Mouse (Mus musculus) A20 (cell line): Measurements from ENCODE around the gene Kctd15.
A peak's percentile ranks its signal among the peaks of the same experiment; 100 is the strongest.

Experiments
- DNase-seq: peaks from one replicate; pipeline ENCODE4 v3.0.0-alpha.2; 2011; ENCODE audit warnings: low read depth, low spot score

The Kctd15 gene

DNA sequence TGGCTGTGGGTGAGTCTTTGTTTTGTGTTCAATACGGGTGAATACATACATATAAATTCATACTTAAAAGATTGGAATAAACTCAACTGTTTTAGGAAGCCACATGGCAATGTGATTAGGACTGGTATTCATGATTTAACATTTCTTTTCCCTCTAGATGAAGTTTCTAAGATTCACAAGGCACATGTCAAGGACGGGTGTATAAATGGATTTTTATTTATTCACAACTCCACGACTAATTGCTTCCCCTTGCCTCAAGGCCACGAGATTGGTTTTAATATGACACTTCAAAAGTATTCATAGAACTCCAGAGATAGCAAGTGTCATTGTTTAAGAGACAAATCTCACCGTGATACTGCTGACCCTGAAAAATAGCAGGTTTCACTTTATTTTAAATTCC is at the start of gene Kctd15:
Gene Kctd15, minus strand, starts transcription at position 101 of the 400 bp plus-strand sequence.
- no peak for DNase-seq

DNA sequence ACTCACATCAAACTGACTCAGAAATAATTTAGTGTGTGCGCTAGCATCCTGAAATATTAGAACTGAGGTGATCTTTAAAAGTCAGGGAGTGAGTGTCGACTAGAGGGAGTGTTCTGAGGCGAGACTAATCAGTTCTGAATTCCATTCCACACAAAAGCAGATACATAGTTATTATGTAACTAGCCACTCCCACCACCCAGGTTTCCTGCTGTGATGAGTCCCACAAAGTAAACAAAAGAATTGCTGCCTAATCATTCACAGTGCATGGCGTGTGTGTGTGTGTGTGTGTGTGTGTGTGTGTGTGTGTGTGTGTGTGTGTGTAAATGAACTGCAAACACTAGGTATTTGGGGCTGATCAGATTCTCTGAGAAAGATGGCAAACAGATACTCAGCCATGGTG is 47.9 kb upstream of the Kctd15 start:
- DNase-seq: no peak

DNA sequence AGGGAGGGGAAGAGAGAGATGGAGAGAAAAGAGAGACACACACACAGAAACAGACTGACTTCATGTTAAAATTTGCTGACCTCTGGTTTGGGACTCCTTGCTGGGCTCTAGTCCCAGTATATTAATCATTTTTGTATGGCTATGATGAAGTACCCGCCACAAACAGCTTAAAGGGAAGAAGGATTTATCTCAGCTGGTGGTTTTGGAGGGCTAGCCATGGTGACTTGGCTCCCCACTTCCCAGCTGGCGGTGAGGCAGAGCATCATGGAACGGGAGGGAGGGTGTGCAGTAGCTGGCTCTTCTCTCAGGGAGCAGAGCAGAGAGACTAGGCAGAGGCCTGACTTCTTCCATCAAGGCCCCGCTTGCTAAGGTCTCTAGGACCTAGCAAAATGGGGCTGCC is 46.9 kb upstream of the Kctd15 start:
- no peak for DNase-seq

DNA sequence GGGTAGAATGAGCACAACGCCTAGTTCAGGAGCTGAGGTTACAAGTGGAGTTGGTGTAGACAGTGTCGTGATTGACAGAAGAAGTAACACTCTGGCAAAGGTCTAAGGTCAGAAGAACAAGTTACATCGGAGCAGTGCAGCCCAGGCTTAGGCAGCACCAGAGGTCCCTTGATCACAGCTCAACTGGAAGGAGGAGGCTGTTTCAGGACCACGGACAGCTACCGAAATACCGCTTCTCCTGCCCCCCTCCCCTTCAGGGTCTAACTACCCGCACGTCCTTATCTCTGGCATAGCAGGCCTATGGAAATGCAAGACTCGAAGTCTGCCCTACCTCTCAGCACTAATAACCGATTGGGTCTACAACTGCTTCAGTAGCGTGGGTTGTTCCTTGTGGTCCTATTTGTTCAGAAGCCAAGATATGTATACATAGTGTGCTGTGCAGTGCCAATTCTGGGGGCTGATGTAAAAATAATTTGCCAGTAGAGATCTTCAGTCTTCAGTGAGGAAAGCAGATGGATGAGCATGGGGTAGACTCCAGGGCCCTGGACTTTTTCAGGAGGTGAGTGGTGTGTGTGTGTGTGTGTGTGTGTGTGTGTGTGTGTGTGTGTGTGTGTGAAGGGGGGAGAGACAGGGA is 46.3 kb upstream of the Kctd15 start:
- DNase-seq: peak; percentile 22

DNA sequence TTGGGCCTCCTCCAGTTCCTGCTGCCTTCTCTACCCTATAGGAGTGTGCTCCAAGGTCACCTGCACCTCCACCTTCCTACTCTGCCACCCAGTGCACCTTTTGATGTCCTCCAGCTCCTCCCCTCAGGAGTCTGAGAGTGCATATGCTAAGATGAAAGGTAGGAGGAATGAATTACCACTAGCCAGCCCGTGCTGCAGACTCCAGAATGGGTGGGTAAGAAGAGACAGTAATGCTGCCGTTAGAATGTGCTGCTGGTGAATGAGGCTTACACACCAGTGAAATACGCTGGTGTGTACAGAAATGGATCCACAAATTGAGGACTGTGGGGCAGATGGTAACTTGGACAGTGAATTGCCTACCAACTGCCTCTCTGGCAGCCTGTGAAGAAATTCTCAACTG is 43.4 kb upstream of the Kctd15 start:
- DNase-seq: no peak

DNA sequence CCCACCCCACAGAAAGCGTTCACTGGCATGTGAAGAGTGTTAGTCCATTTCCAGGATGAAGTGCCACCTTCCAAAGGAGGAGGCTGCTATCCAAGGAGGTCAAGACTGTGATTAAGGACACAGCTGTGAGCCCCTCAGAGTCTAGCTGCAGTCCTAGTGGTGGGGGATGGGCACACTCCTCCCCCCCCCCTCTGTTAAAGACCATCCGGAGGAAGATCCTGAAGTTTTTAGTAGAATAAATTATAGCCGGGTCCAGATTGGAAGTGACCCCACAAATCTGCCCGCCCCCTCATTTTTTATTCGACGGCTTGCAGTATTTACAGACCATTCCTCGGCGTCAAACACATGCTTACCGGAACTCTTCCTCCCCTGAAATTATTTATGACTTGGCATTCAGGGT is 41.7 kb upstream of the Kctd15 start:
- no peak for DNase-seq

DNA sequence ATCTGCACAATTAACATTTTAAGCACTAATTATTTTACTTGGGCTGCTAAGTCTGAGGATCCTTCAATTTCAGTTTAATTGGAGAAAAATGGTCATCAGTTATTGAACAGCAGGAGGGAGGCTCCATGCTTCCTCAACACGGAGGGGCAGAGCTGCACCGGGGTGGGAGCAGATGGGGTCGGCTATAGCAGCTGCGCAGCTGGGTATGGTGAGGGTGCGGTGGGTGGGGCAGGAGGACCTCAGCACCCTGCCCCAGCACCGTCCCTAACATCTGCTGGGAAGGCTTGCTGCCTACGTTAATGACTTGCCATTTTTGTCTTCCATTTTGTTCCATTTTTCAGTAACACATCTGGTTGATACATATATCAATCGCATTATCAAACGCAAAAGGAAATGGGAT is 39.6 kb upstream of the Kctd15 start:
- DNase-seq: no peak

DNA sequence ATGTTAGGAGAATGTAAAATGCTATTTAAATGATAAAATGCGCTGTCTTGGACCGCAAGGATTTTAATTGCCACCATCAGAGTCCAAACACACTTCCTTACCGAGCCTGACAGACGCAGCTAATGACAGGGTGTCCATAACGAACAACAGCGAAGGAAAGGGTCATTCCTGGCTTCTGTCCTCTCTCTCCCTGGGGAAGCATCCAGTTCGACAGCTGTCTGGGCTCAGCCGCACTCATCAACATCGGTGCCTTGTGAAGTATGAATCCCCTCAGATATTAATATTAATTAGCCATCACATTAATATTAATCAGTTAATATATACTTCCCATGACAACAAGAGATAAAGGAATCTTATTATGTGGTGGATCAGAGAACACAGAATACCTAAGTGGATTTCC is 38.4 kb upstream of the Kctd15 start:
- DNase-seq: no peak

DNA sequence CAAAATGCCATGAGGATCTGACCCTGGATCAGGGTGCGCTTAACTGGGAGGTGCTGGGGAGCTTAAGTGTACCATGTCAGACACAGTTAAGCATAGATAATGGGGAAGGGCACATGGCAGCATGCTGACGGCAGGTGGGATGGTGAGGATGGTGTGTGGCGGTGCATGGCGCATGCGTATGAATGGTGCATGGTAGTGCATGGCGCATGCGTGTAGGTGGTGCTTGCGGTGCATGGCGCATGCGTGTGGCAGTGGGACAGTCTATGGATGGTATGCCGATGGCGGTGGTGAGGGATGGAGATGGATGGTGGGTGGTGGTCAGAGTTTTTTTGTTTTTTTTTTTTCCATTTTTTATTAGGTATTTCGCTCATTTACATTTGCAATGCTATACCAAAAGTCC is 37.4 kb upstream of the Kctd15 start:
- no peak for DNase-seq

DNA sequence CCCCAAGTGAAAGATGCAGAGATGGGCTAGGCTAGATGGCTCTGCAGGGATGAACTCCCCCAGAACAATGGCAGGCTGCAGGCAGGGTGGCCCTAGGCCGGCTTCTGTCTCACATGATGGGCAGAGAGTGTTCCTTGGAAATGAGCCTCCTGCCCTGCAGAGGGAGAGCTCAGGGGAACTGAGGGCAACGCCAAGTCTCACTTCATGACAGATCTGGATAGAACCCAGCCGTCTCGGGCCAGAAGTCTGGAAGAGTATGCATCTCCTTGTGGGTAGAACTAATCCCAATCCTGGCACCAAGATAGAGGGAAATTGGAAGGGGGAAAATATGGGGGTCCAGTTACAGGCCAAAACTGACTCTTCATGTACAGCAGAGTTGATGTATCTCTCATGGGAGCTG is 36.5 kb upstream of the Kctd15 start:
- DNase-seq: no peak

DNA sequence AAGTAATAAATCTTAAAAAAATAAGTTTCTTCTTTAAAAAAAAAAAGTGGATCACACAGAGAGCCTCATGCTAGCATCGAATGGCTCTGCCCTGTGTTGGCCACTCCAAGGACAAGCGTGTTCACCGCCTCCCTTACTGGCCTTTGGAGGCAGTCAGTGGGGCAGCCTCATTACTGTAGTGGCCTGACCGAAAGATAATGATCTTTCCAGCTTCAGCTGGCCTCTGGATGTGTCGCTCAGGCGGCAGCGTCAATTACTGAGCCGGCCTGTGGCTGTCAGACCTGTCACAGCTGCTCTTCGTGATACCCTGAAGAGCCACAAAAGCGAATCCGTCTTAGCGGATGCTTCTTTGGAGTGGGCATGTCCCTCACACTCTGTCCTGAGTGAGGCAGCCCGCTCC is 33.6 kb upstream of the Kctd15 start:
- DNase-seq: no peak

DNA sequence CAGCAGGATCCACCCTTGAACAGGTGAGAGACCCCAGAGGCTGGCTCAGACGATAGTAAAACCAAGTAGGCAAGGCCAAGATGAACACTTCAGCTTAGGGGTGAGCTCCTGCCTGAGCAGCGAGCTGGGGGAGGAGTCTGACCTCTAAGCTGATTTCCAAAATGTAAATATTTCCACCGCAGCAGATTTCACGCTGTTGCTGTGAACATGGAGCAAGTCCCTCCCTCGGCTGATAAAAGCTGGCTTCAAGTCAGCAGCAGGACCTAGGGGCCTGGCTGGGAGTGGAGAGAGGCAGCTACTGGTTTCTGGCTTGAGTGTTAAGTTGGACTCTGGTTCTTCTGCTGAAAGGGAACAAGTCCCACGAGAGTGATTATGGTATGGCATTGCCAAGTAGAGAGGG is 32.5 kb upstream of the Kctd15 start:
- no peak for DNase-seq

DNA sequence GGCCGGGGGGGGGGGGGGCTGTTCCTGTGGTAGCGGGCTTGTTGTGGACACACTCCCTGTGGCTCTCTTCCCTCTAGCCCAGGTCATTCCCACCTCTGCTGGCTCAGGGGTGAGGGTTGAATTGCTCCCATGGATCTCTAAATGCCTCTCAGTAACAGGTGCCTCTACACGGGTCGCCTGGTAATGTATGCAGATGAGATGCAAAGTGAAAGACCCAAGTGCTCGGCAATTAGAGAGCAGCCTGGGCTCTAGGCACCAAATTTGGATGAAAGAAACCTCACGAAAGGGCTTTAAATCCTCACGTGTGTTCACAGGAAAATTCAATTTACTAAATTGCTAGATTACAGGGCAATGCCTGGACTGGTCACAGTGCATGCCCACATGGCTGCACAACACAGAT is 29.3 kb upstream of the Kctd15 start:
- no peak for DNase-seq

DNA sequence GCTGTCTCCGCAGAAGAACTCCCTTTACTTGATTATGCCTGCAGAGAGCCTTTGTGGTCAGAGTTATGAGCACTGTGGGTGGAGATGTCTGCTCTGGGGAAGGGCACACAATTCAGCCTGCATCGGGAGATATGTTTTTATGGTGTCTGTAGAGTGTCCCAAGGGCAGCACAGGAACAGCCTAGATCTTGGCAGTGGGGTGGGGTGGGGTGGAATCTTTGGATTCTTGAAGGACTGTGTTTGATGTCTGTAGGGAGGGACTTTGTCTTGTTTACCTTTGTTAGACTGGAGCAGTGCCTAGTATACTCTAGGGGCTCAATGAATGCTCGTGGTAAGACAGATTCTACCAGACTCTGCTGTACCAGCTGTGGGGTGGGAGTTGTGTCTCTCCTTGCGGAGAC is 28.6 kb upstream of the Kctd15 start:
- no peak for DNase-seq

DNA sequence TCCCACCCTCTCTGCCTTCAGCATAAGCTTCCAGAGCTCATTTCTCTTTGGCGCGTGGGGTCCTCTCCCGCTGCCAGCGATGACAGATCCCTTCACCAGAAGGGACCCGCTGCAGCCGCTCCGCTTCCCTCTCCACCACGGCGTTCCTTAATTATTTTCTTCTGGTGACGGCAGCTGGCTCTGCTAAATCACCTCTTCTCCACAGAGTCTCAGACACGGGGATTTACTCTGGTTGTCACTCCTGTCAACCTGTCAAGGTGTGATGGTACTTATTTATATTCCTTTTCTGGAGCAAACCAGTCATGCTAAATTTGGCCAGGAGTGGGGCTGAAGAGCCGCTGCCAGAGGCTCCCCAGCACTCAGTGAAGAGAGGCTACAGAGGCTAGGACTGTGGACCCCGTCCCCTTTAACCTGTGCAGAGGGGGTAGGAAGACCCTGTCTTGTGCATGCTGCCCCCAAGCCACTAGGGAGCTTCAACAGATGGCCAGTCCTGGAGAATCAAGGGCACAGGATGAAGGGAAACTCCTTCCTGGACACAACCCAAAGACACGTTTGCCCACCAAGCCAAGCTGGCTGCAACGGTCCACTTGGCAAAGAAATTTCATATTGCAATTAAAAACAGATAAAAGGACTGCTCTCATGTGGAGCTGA is 24.4 kb upstream of the Kctd15 start:
- DNase-seq: no peak

DNA sequence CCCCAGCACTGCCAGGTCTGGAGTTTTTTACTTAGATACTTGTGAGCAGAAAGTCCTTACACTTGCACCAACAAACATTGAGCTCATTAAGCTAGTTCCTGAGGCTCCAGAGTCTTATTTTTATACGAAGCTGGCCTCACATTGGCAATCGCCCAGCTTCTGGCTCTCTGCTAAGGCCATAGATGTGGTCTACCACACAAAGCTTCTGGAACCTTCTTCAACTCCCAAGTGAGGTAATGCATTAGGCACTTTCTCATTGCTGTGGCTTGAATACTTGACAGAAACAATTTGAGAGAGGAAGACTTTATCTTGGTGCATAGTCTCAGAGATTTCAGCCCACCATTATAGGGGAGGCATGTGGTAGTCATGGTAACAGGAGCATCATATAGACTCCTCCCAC is 23.4 kb upstream of the Kctd15 start:
- no peak for DNase-seq

DNA sequence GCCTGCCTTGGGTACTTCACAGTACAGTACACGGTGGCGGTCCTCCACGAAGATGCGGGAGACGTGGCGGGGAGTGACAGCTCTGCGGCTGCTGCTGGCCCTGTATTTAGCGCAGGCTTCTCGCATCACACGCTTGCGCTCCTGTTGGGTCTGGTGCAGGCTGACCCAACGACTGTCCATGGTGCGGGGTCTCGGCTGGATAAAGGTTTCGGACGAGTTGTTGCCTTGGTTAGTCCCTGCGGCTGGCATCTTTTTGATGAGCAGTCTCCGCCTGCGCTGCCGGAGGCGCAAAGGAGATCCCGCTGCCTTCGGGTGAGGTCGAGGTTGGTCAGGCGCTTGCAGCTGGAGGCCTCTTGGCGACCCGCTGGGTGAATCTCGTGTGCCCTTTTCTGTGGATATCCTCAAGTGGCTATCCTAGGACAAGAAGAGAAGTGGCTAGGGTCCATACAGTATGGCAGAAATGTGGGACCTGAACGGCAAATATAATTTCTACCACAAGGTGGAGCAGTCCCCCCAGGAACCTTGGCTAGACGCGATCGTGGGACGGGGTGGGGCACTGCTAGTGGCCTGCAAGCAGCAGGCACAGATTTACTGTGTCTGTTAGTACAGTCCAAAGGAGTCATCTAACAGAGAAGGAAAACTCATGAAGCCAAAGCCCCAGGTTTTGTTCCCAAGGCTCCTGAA is 19.4 kb upstream of the Kctd15 start:
- DNase-seq: peak; percentile 47

DNA sequence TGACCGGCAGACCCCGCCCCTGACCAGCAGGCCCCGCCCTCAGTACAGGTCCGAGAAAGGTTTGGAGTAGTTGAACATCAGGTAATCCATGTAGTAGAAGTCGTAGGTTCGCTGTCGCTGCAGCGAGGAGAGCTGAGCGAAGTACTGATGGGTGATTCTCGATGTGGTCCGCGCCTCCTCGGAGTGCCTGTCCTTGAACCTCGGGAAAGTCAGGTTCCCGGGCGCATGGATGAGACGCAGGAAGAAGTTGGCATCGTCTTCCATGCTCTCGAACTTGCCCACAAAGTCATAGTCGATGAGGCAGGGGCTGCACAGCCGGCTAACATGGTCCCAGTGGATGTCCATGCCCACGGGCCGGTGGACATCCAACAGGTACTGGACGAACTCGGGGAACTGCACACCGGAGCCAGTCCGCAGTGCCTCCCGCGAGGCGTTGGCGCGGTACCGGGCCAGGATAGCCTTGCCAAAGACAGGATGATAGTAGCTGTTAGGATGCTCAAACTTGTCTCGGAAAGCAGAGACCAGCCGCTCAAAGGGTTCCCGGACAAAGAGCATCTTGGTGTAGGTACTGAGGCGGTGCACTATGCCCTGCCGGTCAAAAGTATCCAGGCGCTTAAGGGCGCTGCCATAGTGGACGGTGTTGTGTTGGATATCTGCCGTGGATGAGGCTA is 18.7 kb upstream of the Kctd15 start:
- DNase-seq: no peak

DNA sequence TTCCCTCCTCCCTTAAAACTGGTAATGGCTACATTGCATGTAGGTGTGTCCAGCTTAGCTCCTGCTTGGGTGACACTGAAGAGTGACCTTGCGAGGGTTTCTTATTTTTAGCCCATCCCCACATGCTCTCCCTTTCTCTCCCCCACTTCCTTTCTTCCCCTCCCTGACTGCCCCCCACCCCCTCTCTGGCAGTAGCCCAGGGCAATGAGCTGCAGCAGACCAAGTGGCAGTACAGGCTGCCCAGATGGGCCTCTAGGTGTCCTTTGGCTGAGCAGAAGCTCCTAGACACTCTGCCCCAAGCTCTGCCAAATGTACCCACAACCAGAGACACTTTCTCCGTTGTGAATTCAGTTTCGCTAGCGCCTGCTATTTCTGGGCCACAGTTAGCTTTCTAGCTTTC is 16.4 kb upstream of the Kctd15 start:
- no peak for DNase-seq

DNA sequence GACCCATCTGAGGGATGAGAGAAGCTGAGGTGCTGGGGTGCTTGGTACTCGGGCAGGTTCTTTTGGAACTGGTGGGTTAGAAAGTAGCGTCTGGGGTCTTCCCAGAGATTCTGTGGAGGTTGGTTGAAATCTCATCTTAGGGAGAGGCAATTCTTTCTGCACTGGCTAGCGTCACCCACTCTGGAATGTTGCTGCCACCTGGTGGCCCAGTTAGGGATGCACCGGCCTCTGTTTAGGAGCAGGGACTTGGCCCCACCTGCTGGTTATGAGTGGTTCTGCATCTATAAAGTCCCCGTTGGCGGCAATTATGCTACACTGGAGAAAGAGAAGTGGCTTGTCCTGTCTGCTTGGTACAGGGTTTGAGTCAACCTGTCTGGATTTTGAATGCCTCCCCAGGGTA is 15.4 kb upstream of the Kctd15 start:
- DNase-seq: peak; percentile 77

DNA sequence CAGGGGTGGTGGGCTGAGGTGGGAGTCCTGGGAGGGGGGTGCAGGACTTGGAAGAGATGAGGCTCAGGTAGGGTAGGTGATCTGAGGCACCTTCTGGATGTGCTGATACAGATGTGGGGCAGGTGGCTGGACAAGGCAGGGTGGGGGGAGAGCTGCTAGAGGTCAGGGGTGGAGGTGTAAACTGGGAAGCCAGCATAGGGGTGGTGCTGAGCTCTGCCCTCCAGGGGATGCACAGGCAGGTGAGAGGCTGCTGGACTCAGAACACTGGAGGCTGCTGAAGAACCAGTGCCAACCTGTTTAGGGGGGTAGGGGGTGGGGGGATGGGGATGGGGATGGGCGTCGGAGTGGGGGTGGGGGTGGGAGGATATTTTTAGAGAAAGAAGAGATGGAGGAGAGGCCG is 14.2 kb upstream of the Kctd15 start:
- no peak for DNase-seq

DNA sequence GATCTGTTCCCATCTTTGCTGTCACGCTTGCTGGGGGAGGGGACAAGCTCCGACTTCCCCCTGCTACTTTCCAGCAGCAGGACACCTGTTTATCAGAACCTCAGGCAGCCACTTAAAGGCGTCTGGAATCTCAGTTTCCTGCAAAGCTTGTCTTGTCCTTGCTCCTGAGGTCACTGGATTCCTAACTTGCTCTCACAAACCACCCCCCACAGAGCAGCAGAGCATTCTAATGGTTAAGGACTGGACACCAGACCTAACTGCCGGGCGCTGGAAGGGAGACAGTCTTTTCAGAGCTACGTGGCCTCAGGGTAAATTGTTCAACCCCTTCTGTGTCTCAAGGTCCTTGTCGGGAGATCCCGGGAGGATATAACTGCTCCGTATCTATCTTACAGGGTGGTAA is 12.8 kb upstream of the Kctd15 start:
- DNase-seq: no peak

DNA sequence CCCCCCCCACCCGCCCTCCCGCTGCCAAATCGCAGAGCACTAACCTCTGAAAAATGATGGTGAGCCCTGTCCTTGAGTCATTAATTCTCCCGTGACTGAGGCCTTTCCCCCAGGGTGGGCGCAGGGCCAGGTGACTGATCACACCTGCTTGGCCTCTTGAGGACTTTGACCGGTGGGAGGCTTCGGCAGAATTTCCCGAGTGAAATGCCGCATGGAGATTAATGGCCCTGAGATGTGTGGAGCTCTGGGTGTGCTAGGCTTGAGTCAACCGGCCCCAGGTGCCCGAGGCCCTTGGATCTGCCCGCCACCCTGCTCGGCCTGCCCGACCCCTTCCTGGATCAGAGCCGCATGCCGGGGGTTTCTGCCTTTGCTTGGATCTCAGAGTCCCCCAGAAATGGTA is 11.3 kb upstream of the Kctd15 start:
- DNase-seq: no peak
